8 mouse cellular contexts compared by ENCODE assay signal in genomic region chr6:5005491-5006275, GRCm38 (mm10).
DNase-seq lines count a peak whose midpoint lies in the region; ATAC-seq and TF ChIP-seq lines count a peak whose summit lies in the region.

No protein-coding gene starts in this region.

- H3K4me2 ChIP-seq in forebrain, postnatal 0 days (ENCODE audit: low read depth) = no peak overlapping the region

- no peak overlapping the region for H3K9ac ChIP-seq in forebrain, postnatal 0 days

- H3K4me3 ChIP-seq in gastrocnemius, adult 2 months = peak overlapping the region; percentile 49
- H3K4me3 ChIP-seq in limb, embryonic 10.5 days = no peak overlapping the region
- no peak overlapping the region for H3K4me3 ChIP-seq in forebrain, postnatal 0 days (ENCODE audit: low read depth, low read length)

- no peaks in the 10 kb centered on the region for H3K9me3 ChIP-seq in limb, embryonic 10.5 days (replicated peaks)
- no peaks in the 10 kb centered on the region for H3K9me3 ChIP-seq in forebrain, postnatal 0 days (ENCODE audit: low read length)

- DNase-seq in gastrocnemius, adult 2 months = peak; percentile 53
- DNase-seq in gastrocnemius, postnatal 25 days = no peak
- DNase-seq in MN1 (ENCODE audit: low spot score) (peak; percentile 83), adipocyte (ENCODE audit: low spot score) (no peak)
- DNase-seq in embryo, embryonic 10.5 days (ENCODE audit: low spot score) = peak; percentile 58
- peak; percentile 31 for DNase-seq in limb, embryonic 10.5 days (ENCODE audit: low spot score)
- DNase-seq in layer of hippocampus, adult 9-10 months (ENCODE audit: low spot score) = no peak
- no peak for DNase-seq in forebrain, postnatal 0 days

- H3K4me1 ChIP-seq in limb, embryonic 10.5 days = peaks cover 43% of the 10 kb centered on the region
- 0 out of 2 replicates have a peak, but pooled peaks cover 3% of the 10 kb centered on the region for H3K4me1 ChIP-seq in forebrain, postnatal 0 days (ENCODE audit: insufficient read depth)

- no peaks in the 10 kb centered on the region for H3K27me3 ChIP-seq in limb, embryonic 10.5 days (ENCODE audit: low read depth, poor library complexity, severe bottlenecking)
- H3K27me3 ChIP-seq in forebrain, postnatal 0 days (ENCODE audit: insufficient read depth, low read length) = no peaks in the 10 kb centered on the region

- no peak for ATAC-seq in forebrain, postnatal 0 days

- TF ChIP-seq CTCF in gastrocnemius, adult 2 months (IDR thresholded peaks at IDR 0.05) = no peak
- TF ChIP-seq CTCF in forebrain, postnatal 0 days (IDR thresholded peaks at IDR 0.05; ENCODE audit: low read depth) = no peak

- no peaks in the 10 kb centered on the region for H3K36me3 ChIP-seq in limb, embryonic 10.5 days
- H3K36me3 ChIP-seq in forebrain, postnatal 0 days (ENCODE audit: insufficient read depth) = no peaks in the 10 kb centered on the region

- 39% methylated on average over 22 of the region's 22 CpGs for WGBS in limb, embryonic 10.5 days
- 62% methylated on average over 22 of the region's 22 CpGs for whole genome bisulfite sequencing in forebrain, postnatal 0 days

- intact Hi-C loops in gastrocnemius, adult 2 months (cut with DNase I) = no loop called here

- H3K27ac ChIP-seq in gastrocnemius, adult 2 months = peak overlapping the region; percentile 58
- H3K27ac ChIP-seq in limb, embryonic 10.5 days = peak overlapping the region; percentile 55; the same call in 1 of the 2 replicates
- H3K27ac ChIP-seq in forebrain, postnatal 0 days (ENCODE audit: low read depth, low read length) = no peak overlapping the region

Comparison
In these comparisons a context has a peak if more than half of its experiments do, and no peak if none do; other contexts are left out.
1. DNase-seq: peak in gastrocnemius, adult 2 months (single experiment), MN1 (single experiment), embryo, embryonic 10.5 days (single experiment) and limb, embryonic 10.5 days (single experiment); none in gastrocnemius, postnatal 25 days (single experiment), layer of hippocampus, adult 9-10 months (single experiment), forebrain, postnatal 0 days (single experiment) and adipocyte (single experiment).